Comparison of ENCODE assay signal across 7 mouse cellular contexts in genomic region chr1:44120074-44120406, GRCm38 (mm10). TPM values are rescaled to one million over a fixed set of nuclear protein-coding genes. Genes with fewer than 3 reads are reported as not detected.
DNase-seq lines count a peak whose midpoint lies in the region; ATAC-seq and TF ChIP-seq lines count a peak whose summit lies in the region.

No protein-coding gene starts in this region.

- no peaks in the 10 kb centered on the region for H3K4me1 ChIP-seq in lung, embryonic 14.5 days (ENCODE audit: insufficient read depth)
- peaks cover 27% of the 10 kb centered on the region for H3K4me1 ChIP-seq in forebrain, embryonic 10.5 days
- H3K4me1 ChIP-seq in limb, embryonic 11.5 days (ENCODE audit: control insufficient read depth, insufficient read depth, low read length): no peaks in the 10 kb centered on the region
- no peaks in the 10 kb centered on the region for H3K4me1 ChIP-seq in olfactory bulb, adult 2 months (ENCODE audit: control insufficient read depth, insufficient read depth, low read length)

- H3K9ac ChIP-seq in lung, embryonic 14.5 days: peak overlapping the region; percentile 80
- peak overlapping the region; percentile 74 for H3K9ac ChIP-seq in limb, embryonic 11.5 days (ENCODE audit: low read length)

- DNase-seq in lung, embryonic 14.5 days: no peak
- no peak for DNase-seq in lung, adult 18-20 months
- DNase-seq in forebrain, embryonic 10.5 days (ENCODE audit: extremely low spot score, low spot score): no peak
- no peak for DNase-seq in limb, embryonic 11.5 days (ENCODE audit: low spot score)
- no peak for DNase-seq in right cerebral cortex, postnatal 4 days
- DNase-seq in adipocyte (ENCODE audit: low spot score): no peak

- peak overlapping the region; percentile 98 for H3K27ac ChIP-seq in lung, embryonic 14.5 days (ENCODE audit: low read depth)
- peak overlapping the region; percentile 97 for H3K27ac ChIP-seq in forebrain, embryonic 10.5 days
- H3K27ac ChIP-seq in limb, embryonic 11.5 days (replicated peaks; ENCODE audit: low read depth, low read length): peak overlapping the region; percentile 75
- peak overlapping the region; percentile 29 for H3K27ac ChIP-seq in olfactory bulb, adult 2 months (ENCODE audit: insufficient read depth, low read depth, low read length)

- peak overlapping the region; percentile 78 for H3K4me2 ChIP-seq in lung, embryonic 14.5 days
- peak overlapping the region; percentile 53 for H3K4me2 ChIP-seq in limb, embryonic 11.5 days (ENCODE audit: low read depth, severe bottlenecking)

- WGBS in lung, embryonic 14.5 days: 5% methylated on average over 6 of the region's 6 CpGs
- under 1% methylated on average over 6 of the region's 6 CpGs for WGBS in forebrain, embryonic 10.5 days
- WGBS in limb, embryonic 11.5 days: 2% methylated on average over 6 of the region's 6 CpGs
- WGBS in olfactory bulb, adult 2 months: 4% methylated on average over 6 of the region's 6 CpGs

- no peak for TF ChIP-seq CTCF in lung, embryonic 14.5 days (IDR thresholded peaks at IDR 0.05; ENCODE audit: low read depth)
- no peak; the same call in 1 of the 2 replicates for TF ChIP-seq CTCF in olfactory bulb, adult 2 months (IDR thresholded peaks at IDR 0.05; ENCODE audit: insufficient read depth, low read depth, low read length)

- H3K4me3 ChIP-seq in lung, embryonic 14.5 days (ENCODE audit: low read depth, low read length): peak overlapping the region; percentile 65
- H3K4me3 ChIP-seq in forebrain, embryonic 10.5 days: peak overlapping the region; percentile 80
- H3K4me3 ChIP-seq in limb, embryonic 11.5 days (ENCODE audit: low read depth, low read length): peak overlapping the region; percentile 49
- peak overlapping the region; percentile 93 for H3K4me3 ChIP-seq in olfactory bulb, adult 2 months (ENCODE audit: insufficient read depth, low read depth, low read length)

- no peak for TF ChIP-seq POLR2A in olfactory bulb, adult 2 months (IDR thresholded peaks at IDR 0.05; ENCODE audit: insufficient read depth, low read depth, low read length)

- H3K36me3 ChIP-seq in lung, embryonic 14.5 days (ENCODE audit: insufficient read depth): peaks cover 15% of the 10 kb centered on the region
- H3K36me3 ChIP-seq in forebrain, embryonic 10.5 days (replicated peaks): peaks cover 47% of the 10 kb centered on the region
- peaks cover 2% of the 10 kb centered on the region; the same call in 1 of the 2 replicates for H3K36me3 ChIP-seq in limb, embryonic 11.5 days (ENCODE audit: control insufficient read depth, insufficient read depth, low read length)

- no peaks in the 10 kb centered on the region for H3K27me3 ChIP-seq in lung, embryonic 14.5 days (ENCODE audit: insufficient read depth, low read length)
- H3K27me3 ChIP-seq in forebrain, embryonic 10.5 days (ENCODE audit: poor library complexity, severe bottlenecking): no peaks in the 10 kb centered on the region
- H3K27me3 ChIP-seq in limb, embryonic 11.5 days (ENCODE audit: control insufficient read depth, insufficient read depth, low read length): no peaks in the 10 kb centered on the region

- ATAC-seq in lung, embryonic 14.5 days (ENCODE audit: insufficient read depth): no peak
- no peak; the same call in 1 of the 2 replicates for ATAC-seq in limb, embryonic 11.5 days (ENCODE audit: insufficient number of reproducible peaks, low FRiP score, low TSS enrichment, low read depth)

- H3K9me3 ChIP-seq in lung, embryonic 14.5 days (ENCODE audit: low read depth, low read length): no peaks in the 10 kb centered on the region
- no peaks in the 10 kb centered on the region for H3K9me3 ChIP-seq in forebrain, embryonic 10.5 days
- H3K9me3 ChIP-seq in limb, embryonic 11.5 days (ENCODE audit: control insufficient read depth, low read length): no peaks in the 10 kb centered on the region

RNA-seq across cellular contexts. Expression of gene Bivm, which starts 1.3 kb away (rescaled TPM):
- 18.9 and 21.1 TPM in 2 replicates for polyA plus RNA-seq in lung, embryonic 14.5 days (2014; fragmentation: Nextera tagmentation; extraction: Ambion mirVana)
- polyA plus RNA-seq in forebrain, embryonic 10.5 days (2016; fragmentation: Nextera tagmentation; extraction: Ambion mirVana): 26.6 and 27.4 TPM in 2 replicates
- polyA plus RNA-seq in limb, embryonic 11.5 days (2014; fragmentation: Nextera tagmentation; extraction: Ambion mirVana): 28.6 and 29.5 TPM in 2 replicates
- polyA plus RNA-seq in olfactory bulb, adult 2 months (2012; ENCODE audit: insufficient read depth, insufficient read length, low replicate concordance, missing spikeins): not detected in 2 replicates

RNA-seq across cellular contexts. Expression of gene Kdelc1, which starts 1.4 kb away (rescaled TPM):
- 71.2 and 73.7 TPM in 2 replicates for polyA plus RNA-seq in lung, embryonic 14.5 days (2014; fragmentation: Nextera tagmentation; extraction: Ambion mirVana)
- 69.3 and 70.1 TPM in 2 replicates for polyA plus RNA-seq in forebrain, embryonic 10.5 days (2016; fragmentation: Nextera tagmentation; extraction: Ambion mirVana)
- 84.1 and 84.2 TPM in 2 replicates for polyA plus RNA-seq in limb, embryonic 11.5 days (2014; fragmentation: Nextera tagmentation; extraction: Ambion mirVana)
- not detected in 2 replicates for polyA plus RNA-seq in olfactory bulb, adult 2 months (2012; ENCODE audit: insufficient read depth, insufficient read length, low replicate concordance, missing spikeins)

RNA-seq across cellular contexts. Expression of gene Tex30, which starts 17.8 kb away (rescaled TPM):
- polyA plus RNA-seq in lung, embryonic 14.5 days (2014; fragmentation: Nextera tagmentation; extraction: Ambion mirVana): 93.6 and 96.0 TPM in 2 replicates
- polyA plus RNA-seq in forebrain, embryonic 10.5 days (2016; fragmentation: Nextera tagmentation; extraction: Ambion mirVana): 115 and 124 TPM in 2 replicates
- polyA plus RNA-seq in limb, embryonic 11.5 days (2014; fragmentation: Nextera tagmentation; extraction: Ambion mirVana): 91.1 and 101 TPM in 2 replicates
- not detected in 2 replicates for polyA plus RNA-seq in olfactory bulb, adult 2 months (2012; ENCODE audit: insufficient read depth, insufficient read length, low replicate concordance, missing spikeins)

RNA-seq across cellular contexts. Expression of gene Ercc5, which starts 27.5 kb away (rescaled TPM):
- 23.6 and 24.6 TPM in 2 replicates for polyA plus RNA-seq in lung, embryonic 14.5 days (2014; fragmentation: Nextera tagmentation; extraction: Ambion mirVana)
- 24.1 and 25.5 TPM in 2 replicates for polyA plus RNA-seq in forebrain, embryonic 10.5 days (2016; fragmentation: Nextera tagmentation; extraction: Ambion mirVana)
- polyA plus RNA-seq in limb, embryonic 11.5 days (2014; fragmentation: Nextera tagmentation; extraction: Ambion mirVana): 26.0 and 29.5 TPM in 2 replicates
- not detected in 2 replicates for polyA plus RNA-seq in olfactory bulb, adult 2 months (2012; ENCODE audit: insufficient read depth, insufficient read length, low replicate concordance, missing spikeins)

RNA-seq across cellular contexts. Expression of gene Gm8251, which starts 58.3 kb away (rescaled TPM):
- polyA plus RNA-seq in lung, embryonic 14.5 days (2014; fragmentation: Nextera tagmentation; extraction: Ambion mirVana): 0.14 and 0.15 TPM in 2 replicates
- polyA plus RNA-seq in forebrain, embryonic 10.5 days (2016; fragmentation: Nextera tagmentation; extraction: Ambion mirVana): 0.15 and 0.19 TPM in 2 replicates
- 0.14 and 0.20 TPM in 2 replicates for polyA plus RNA-seq in limb, embryonic 11.5 days (2014; fragmentation: Nextera tagmentation; extraction: Ambion mirVana)
- polyA plus RNA-seq in olfactory bulb, adult 2 months (2012; ENCODE audit: insufficient read depth, insufficient read length, low replicate concordance, missing spikeins): not detected in 2 replicates

Comparison
In these comparisons a context has a peak if more than half of its experiments do, and no peak if none do; other contexts are left out.
1. H3K27ac ChIP-seq: peak in every context shown above with its lines; median percentile 98 in lung, embryonic 14.5 days; 97 in forebrain, embryonic 10.5 days; 75 in limb, embryonic 11.5 days; 29 in olfactory bulb, adult 2 months.
2. RNA of gene Kdelc1, which starts 1.4 kb away (polyA plus RNA-seq): 84.1 to 84.2 TPM in limb, embryonic 11.5 days, 71.2 to 73.7 TPM in lung, embryonic 14.5 days and 69.3 to 70.1 TPM in forebrain, embryonic 10.5 days; not detected in olfactory bulb, adult 2 months; every median in the first group is over 10 times any median in the second.
3. RNA of gene Tex30, which starts 17.8 kb away (polyA plus RNA-seq): 115 to 124 TPM in forebrain, embryonic 10.5 days, 91.1 to 101 TPM in limb, embryonic 11.5 days and 93.6 to 96.0 TPM in lung, embryonic 14.5 days; not detected in olfactory bulb, adult 2 months; every median in the first group is over 10 times any median in the second.
4. Peak in every context shown above with its lines, with median percentiles within 50 percentile points of each other: H3K4me3 ChIP-seq.